Mouse (Mus musculus) cerebellum, adult 2 months (tissue): ENCODE measurements at regions not wholly inside any gene's neighbourhood (a gene's known extent, or its start where the extent isn't known, plus 50 kb on each side); places are given as distances from the start of the nearest gene placed in this dataset.

ENCODE experiments used
- CTCF ChIP-seq: fragments of 200-500 bp; IDR thresholded peaks from 2 replicates; pipeline ENCODE4 v1.5.1; 2011; ENCODE audit warnings: low read depth, mild to moderate bottlenecking, control low read depth, low read length, moderate library complexity, borderline replicate concordance; ENCODE audit not compliant: insufficient read depth
- POLR2A ChIP-seq: fragments of 200-500 bp; IDR thresholded peaks from 2 replicates; pipeline ENCODE4 v1.6.1; 2011; ENCODE audit warnings: low read length, control low read depth, borderline replicate concordance; ENCODE audit not compliant: insufficient read depth

DNA sequence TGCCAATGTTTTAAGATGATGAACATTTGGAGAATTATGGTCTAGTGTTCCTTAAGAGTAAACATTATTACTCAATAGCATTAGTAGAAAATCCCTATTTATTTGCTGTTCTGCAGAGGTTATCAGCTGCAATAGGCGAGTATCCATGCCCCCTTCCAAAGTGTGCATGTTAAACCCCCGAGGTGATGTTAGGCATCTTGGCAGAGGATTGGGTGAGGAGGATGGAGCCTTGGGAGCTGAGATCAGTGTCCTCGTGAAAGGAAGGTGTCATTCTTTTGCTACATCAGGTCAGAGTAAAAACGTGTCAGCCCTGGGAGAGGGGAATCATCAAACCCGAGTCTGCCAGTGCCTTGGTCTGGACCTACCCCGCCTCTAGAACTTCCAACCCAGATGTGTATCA lies 130.7 kb upstream of the Sgk1 start:
- TF ChIP-seq CTCF (no peak), POLR2A (no peak)
